Mouse (Mus musculus): ENCODE data around the gene Gadd45a. TPM values are rescaled to one million over a fixed set of nuclear protein-coding genes. Genes with fewer than 3 reads are reported as not detected.

Gadd45a gene
- total RNA-seq, 2 experiments from 2014 or later, result 11.5 to 12.7 TPM

- H3K4me3 ChIP-seq, result no peak overlapping the region
- no peak for TF ChIP-seq CTCF (IDR thresholded peaks at IDR 0.05)
- DNase-seq (ENCODE audit: extremely low spot score in 1 of 2, low spot score in 2 of 2), result no peak
- H3K27ac ChIP-seq, result no peak overlapping the region
- intact Hi-C loops (cut with DNase I), result no loop called here
Measured at GRCm38 (mm10) chr6:67013293-67013948, 23.8 kb downstream of the Gadd45a start.

GRCm38 (mm10) chr6:67011217-67011518 is 26.1 kb downstream of the Gadd45a start:
- no peak for TF ChIP-seq CTCF (IDR thresholded peaks at IDR 0.05)
- intact Hi-C loops (cut with DNase I), result no loop called here
- Histone ChIP-seq H3K4me3 (no peak overlapping the region), H3K27ac (no peak overlapping the region)
- no peak for DNase-seq (ENCODE audit: extremely low spot score in 1 of 2, low spot score in 2 of 2)

GRCm38 (mm10) chr6:67010370-67011216 is 26.7 kb downstream of the Gadd45a start:
- intact Hi-C loops (cut with DNase I), result no loop called here
- no peak overlapping the region for H3K4me3 ChIP-seq
- TF ChIP-seq CTCF (IDR thresholded peaks at IDR 0.05), result no peak
- DNase-seq (ENCODE audit: extremely low spot score in 1 of 2, low spot score in 2 of 2), result no peak
- no peak overlapping the region for H3K27ac ChIP-seq

DNA sequence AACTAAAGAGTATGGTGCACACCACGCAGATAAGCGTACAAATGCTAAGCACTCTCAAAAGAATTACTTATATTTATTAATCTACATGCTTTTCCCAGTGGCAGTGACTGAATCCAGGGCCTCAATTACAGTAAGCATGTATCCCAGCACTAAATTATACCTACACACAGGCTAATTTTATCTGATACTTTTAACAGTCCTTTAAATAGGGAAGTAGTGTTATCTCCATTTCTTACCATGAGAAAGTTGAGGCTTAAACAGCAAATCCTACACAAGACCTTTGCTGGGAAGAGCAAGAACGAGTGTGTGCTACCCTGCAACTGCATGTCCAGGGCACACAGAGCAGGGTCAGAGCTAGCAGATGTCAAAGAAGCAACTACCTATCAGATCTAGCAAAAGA is 27.4 kb downstream of the Gadd45a start:
- intact Hi-C loops (cut with DNase I), result no loop called here
- TF ChIP-seq CTCF (IDR thresholded peaks at IDR 0.05), result no peak
- DNase-seq (ENCODE audit: extremely low spot score in 1 of 2, low spot score in 2 of 2), result no peak
- Histone ChIP-seq H3K4me3 (no peak overlapping the region), H3K27ac (no peak overlapping the region)

- Histone ChIP-seq H3K27ac (no peak overlapping the region), H3K4me3 (no peak overlapping the region)
- intact Hi-C loops (cut with DNase I), result no loop called here
- no peak for TF ChIP-seq CTCF (IDR thresholded peaks at IDR 0.05)
- DNase-seq (ENCODE audit: extremely low spot score in 1 of 2, low spot score in 2 of 2), result no peak
Measured at GRCm38 (mm10) chr6:66999800-67000199, 37.5 kb downstream of the Gadd45a start.

DNA sequence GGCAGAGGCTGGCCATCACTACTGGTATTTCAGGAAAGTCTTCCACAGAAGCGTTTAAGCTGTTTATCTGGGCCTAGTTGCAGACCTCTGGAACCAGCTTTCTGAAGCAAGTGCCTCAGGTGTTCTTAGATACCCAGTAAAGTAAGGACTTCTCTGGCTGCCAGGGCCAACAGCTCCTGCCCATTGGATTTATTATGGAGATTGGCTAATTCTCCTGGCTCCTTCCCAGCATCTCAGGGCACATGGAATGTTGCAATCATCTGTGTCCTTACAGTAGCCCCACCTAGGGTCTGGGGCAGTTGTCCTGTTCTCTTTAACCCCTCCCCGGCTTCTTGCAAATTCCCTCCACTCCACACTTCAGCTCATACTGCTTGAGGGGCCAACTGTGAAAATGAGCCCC is 38.6 kb downstream of the Gadd45a start:
- intact Hi-C loops (cut with DNase I), result no loop called here
- Histone ChIP-seq H3K27ac (no peak overlapping the region), H3K4me3 (no peak overlapping the region)
- no peak for TF ChIP-seq CTCF (IDR thresholded peaks at IDR 0.05)
- no peak for DNase-seq (ENCODE audit: extremely low spot score in 1 of 2, low spot score in 2 of 2)

GRCm38 (mm10) chr6:66996257-66996656 is 41.0 kb downstream of the Gadd45a start:
- intact Hi-C loops (cut with DNase I), result no loop called here
- no peak for DNase-seq (ENCODE audit: extremely low spot score in 1 of 2, low spot score in 2 of 2)

GRCm38 (mm10) chr6:66995825-66996224 is 41.4 kb downstream of the Gadd45a start:
- H3K27ac ChIP-seq, result no peak overlapping the region
- no peak for DNase-seq (ENCODE audit: extremely low spot score in 1 of 2, low spot score in 2 of 2)
- no peak for TF ChIP-seq CTCF (IDR thresholded peaks at IDR 0.05)
- H3K4me3 ChIP-seq, result no peak overlapping the region
- intact Hi-C loops (cut with DNase I), result no loop called here

More at GRCm38 (mm10) chr6:66996257-66996656, 41.0 kb downstream of the Gadd45a start:
- H3K4me3 ChIP-seq, result no peak overlapping the region
- no peak overlapping the region for H3K27ac ChIP-seq
- no peak for TF ChIP-seq CTCF (IDR thresholded peaks at IDR 0.05)

GRCm38 (mm10) chr6:66994981-66995380 is 42.3 kb downstream of the Gadd45a start:
- H3K4me3 ChIP-seq, result no peak overlapping the region
- no peak overlapping the region for H3K27ac ChIP-seq
- intact Hi-C loops (cut with DNase I), result no loop called here
- no peak for TF ChIP-seq CTCF (IDR thresholded peaks at IDR 0.05)
- DNase-seq (ENCODE audit: extremely low spot score in 1 of 2, low spot score in 2 of 2), result no peak

- Histone ChIP-seq H3K4me3 (no peak overlapping the region), H3K27ac (no peak overlapping the region)
- DNase-seq (ENCODE audit: extremely low spot score in 1 of 2, low spot score in 2 of 2), result no peak
- intact Hi-C loops (cut with DNase I), result no loop called here
- no peak for TF ChIP-seq CTCF (IDR thresholded peaks at IDR 0.05)
Measured at GRCm38 (mm10) chr6:66992786-66993185, 44.5 kb downstream of the Gadd45a start.

- intact Hi-C loops (cut with DNase I), result no loop called here
- DNase-seq (ENCODE audit: extremely low spot score in 1 of 2, low spot score in 2 of 2), result no peak
- no peak overlapping the region for H3K27ac ChIP-seq
- TF ChIP-seq CTCF (IDR thresholded peaks at IDR 0.05), result no peak
- H3K4me3 ChIP-seq, result no peak overlapping the region
Measured at GRCm38 (mm10) chr6:66992232-66992631, 45.0 kb downstream of the Gadd45a start.

DNA sequence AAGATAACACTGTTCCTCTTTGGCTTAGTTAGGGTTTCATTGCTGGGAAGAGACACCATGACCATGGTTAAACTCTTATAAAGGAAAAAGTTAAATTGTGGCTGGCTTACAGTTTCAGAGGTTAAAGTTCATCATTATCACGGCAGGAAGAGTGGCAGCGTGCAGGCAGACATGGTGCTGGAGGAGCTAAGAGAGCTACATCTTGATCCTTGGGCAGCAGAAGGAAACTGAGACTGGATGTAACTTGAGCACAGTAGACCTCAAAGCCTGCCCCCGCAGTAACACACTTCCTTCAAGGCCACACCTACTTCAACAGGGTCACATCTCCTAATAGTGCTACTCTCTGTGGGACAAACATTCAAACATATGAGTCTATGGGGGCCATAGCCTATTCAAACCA is 47.7 kb downstream of the Gadd45a start:
- no peak for DNase-seq (ENCODE audit: extremely low spot score in 1 of 2, low spot score in 2 of 2)
- H3K4me3 ChIP-seq, result no peak overlapping the region
- H3K27ac ChIP-seq, result no peak overlapping the region
- TF ChIP-seq CTCF (IDR thresholded peaks at IDR 0.05), result no peak
- intact Hi-C loops (cut with DNase I), result no loop called here

- no peak for TF ChIP-seq CTCF (IDR thresholded peaks at IDR 0.05)
- intact Hi-C loops (cut with DNase I), result no loop called here
- no peak overlapping the region for H3K27ac ChIP-seq
- no peak for DNase-seq (ENCODE audit: extremely low spot score in 1 of 2, low spot score in 2 of 2)
- H3K4me3 ChIP-seq, result no peak overlapping the region
Measured at GRCm38 (mm10) chr6:66989037-66989436, 48.2 kb downstream of the Gadd45a start.
